Mouse (Mus musculus) E14TG2a.4 (cell line): ENCODE data around the gene Eapp.

Experiments used
- H3K27me3 ChIP-seq: 2 replicates; pipeline ENCODE4 v1.6.1; 2014; ENCODE audit warnings: low read length, control low read depth; ENCODE audit not compliant: insufficient read depth
- H3K36me3 ChIP-seq: 2 replicates; pipeline ENCODE4 v1.6.1; 2014; ENCODE audit warnings: low read length, control low read depth; ENCODE audit not compliant: insufficient read depth
- H3K4me1 ChIP-seq: replicated peaks from 2 replicates; pipeline ENCODE4 v1.6.1; 2014; ENCODE audit warnings: low read depth, low read length, control low read depth
- H3K4me3 ChIP-seq: replicated peaks from 2 replicates; pipeline ENCODE4 v1.5.1; 2014; ENCODE audit warnings: mild to moderate bottlenecking, low read length
- H3K9me3 ChIP-seq: 2 replicates; pipeline ENCODE4 v1.6.1; 2014; ENCODE audit warnings: low read length, control low read depth
- CTCF ChIP-seq: conservative IDR thresholded peaks from 2 replicates; pipeline ENCODE4 v1.5.1; 2014; ENCODE audit warnings: low read length
- NANOG ChIP-seq: IDR thresholded peaks from 2 replicates; pipeline ENCODE4 v1.6.1; 2014; ENCODE audit warnings: borderline replicate concordance, low read length, mixed read lengths
- POU5F1 ChIP-seq: IDR thresholded peaks from 2 replicates; pipeline ENCODE4 v1.6.1; 2014; ENCODE audit warnings: low read length, borderline replicate concordance

The Eapp gene

DNA sequence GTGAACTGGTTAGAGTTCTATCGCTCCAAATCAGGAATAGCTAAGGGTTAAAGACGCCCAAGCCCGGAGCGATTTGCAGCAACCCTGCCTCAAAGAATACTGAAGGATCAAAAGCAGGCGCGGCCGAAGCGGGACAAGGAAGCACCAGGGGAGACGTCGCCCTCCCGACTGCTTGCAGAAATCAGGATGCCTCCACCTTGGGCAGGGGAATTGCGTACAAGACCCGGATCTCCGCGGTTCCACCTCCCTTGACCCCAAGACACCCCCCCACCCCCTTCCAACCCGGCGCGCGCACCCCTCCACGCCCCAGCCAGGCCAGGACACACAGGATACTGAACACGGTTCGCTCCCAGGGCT is 39.7 kb downstream of the Eapp start:
- no peaks in the 10 kb centered on the region for H3K36me3 ChIP-seq
- no peaks in the 10 kb centered on the region for H3K9me3 ChIP-seq
- peak overlapping the region; percentile 81 for H3K4me3 ChIP-seq
- TF ChIP-seq POU5F1, result no peak
- TF ChIP-seq NANOG, result no peak
- no peak for TF ChIP-seq CTCF
- H3K27me3 ChIP-seq, result peaks cover 4% of the 10 kb centered on the region
- peaks cover 42% of the 10 kb centered on the region for H3K4me1 ChIP-seq

DNA sequence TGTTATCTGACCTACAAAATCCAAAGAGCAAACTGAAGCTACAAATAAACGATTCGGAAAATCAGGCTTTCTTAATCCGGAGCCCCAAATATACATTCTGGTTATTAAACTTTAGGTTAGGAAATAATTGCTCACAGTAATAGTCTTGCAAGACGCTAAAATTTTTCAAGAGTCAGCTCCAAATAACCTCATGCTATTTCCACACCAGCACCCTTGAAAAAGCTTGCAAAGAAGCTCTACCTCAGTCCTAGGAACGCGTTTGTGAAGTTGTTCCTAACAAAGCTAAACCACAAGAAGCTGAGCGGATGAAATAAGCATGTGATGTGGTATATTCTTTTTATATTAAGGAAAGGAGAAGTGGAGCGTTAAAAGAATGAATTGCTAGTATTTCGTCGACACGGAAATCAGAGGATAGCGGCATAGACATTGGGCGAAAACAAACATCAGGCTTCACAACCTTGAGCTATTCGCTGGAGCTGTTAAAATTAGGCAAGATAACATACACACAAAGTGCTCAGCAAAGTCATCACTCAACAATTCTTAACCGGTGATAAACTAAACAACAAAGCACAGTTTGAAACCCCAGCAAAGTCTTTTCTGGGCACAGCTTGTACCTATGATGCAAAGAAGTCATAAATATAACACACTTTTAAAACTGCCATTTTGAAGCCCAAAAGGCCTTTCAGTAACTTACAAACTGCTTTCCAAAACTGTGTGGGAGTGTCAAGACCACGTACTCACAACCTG is 40.2 kb downstream of the Eapp start:
- Histone ChIP-seq H3K9me3 (no peaks in the 10 kb centered on the region), H3K27me3 (peaks cover 4% of the 10 kb centered on the region), H3K4me3 (peak overlapping the region; percentile 81), H3K36me3 (peaks cover 3% of the 10 kb centered on the region), H3K4me1 (peaks cover 42% of the 10 kb centered on the region)
- TF ChIP-seq POU5F1 (no peak), NANOG (no peak), CTCF (no peak)

- peaks cover 4% of the 10 kb centered on the region for H3K27me3 ChIP-seq
- TF ChIP-seq POU5F1, result no peak
- no peak for TF ChIP-seq NANOG
- TF ChIP-seq CTCF, result no peak
- no peaks in the 10 kb centered on the region for H3K9me3 ChIP-seq
- H3K4me1 ChIP-seq, result peaks cover 42% of the 10 kb centered on the region
- no peak overlapping the region for H3K4me3 ChIP-seq
- H3K36me3 ChIP-seq, result peaks cover 11% of the 10 kb centered on the region
Observed at GRCm38 (mm10) chr12:54654741-54655140, 41.0 kb downstream of the Eapp start.

DNA sequence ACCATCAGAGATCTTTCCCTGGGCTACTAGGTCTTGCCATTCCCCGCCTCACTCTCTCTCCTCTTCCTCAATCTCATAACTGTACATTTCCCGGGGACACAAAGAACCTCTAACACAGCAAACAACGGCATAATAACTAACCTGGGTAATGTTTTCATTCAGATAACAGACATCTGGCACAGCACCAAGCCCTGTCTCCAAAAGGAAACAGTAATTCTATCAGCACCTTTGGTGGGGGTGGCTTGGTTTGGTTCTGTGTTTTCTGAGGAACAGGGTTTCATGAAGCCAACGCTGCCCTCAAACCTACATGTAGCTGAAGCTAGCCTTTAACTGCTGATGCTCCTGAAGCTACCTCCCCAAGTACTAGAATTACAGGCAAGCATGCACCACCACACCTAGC is 41.6 kb downstream of the Eapp start:
- H3K36me3 ChIP-seq, result peaks cover 11% of the 10 kb centered on the region
- no peak for TF ChIP-seq POU5F1
- no peak for TF ChIP-seq CTCF
- no peak for TF ChIP-seq NANOG
- H3K27me3 ChIP-seq, result peaks cover 4% of the 10 kb centered on the region
- H3K4me1 ChIP-seq, result peaks cover 42% of the 10 kb centered on the region
- H3K4me3 ChIP-seq, result no peak overlapping the region
- no peaks in the 10 kb centered on the region for H3K9me3 ChIP-seq

- peaks cover 36% of the 10 kb centered on the region for H3K4me1 ChIP-seq
- no peaks in the 10 kb centered on the region for H3K9me3 ChIP-seq
- no peak for TF ChIP-seq NANOG
- TF ChIP-seq CTCF, result no peak
- no peak for TF ChIP-seq POU5F1
- H3K36me3 ChIP-seq, result peaks cover 11% of the 10 kb centered on the region
- no peaks in the 10 kb centered on the region for H3K27me3 ChIP-seq
- peak overlapping the region; percentile 58 for H3K4me3 ChIP-seq
Observed at GRCm38 (mm10) chr12:54652346-54652745, 43.4 kb downstream of the Eapp start.

DNA sequence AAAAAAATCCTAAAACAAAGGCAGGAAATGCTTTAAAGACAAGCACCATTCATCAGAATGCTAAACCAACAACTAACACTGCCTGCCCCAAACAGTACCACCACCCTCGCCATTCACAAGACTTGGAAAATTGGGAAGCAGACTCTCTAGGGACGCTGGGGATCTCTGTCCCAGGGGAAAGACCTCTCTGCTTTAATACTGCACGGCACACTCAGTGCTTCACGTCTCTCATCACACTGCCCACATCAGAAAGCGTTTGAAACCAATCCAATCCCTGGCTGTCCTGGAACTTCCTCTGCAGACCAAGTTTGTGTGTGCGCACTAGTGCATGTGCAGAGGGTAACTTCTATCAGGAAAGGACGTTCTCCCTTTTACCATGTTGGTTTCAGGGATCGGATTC is 43.9 kb downstream of the Eapp start:
- H3K4me1 ChIP-seq, result peaks cover 30% of the 10 kb centered on the region
- no peaks in the 10 kb centered on the region for H3K27me3 ChIP-seq
- H3K4me3 ChIP-seq, result peak overlapping the region; percentile 58
- no peak for TF ChIP-seq NANOG
- no peak for TF ChIP-seq CTCF
- no peak for TF ChIP-seq POU5F1
- H3K9me3 ChIP-seq, result no peaks in the 10 kb centered on the region
- peaks cover 14% of the 10 kb centered on the region for H3K36me3 ChIP-seq

GRCm38 (mm10) chr12:54651158-54651557 is 44.5 kb downstream of the Eapp start:
- Histone ChIP-seq H3K9me3 (no peaks in the 10 kb centered on the region), H3K4me1 (peaks cover 28% of the 10 kb centered on the region), H3K36me3 (peaks cover 16% of the 10 kb centered on the region), H3K4me3 (no peak overlapping the region), H3K27me3 (no peaks in the 10 kb centered on the region)
- no peak for TF ChIP-seq POU5F1
- TF ChIP-seq CTCF, result no peak
- no peak for TF ChIP-seq NANOG

DNA sequence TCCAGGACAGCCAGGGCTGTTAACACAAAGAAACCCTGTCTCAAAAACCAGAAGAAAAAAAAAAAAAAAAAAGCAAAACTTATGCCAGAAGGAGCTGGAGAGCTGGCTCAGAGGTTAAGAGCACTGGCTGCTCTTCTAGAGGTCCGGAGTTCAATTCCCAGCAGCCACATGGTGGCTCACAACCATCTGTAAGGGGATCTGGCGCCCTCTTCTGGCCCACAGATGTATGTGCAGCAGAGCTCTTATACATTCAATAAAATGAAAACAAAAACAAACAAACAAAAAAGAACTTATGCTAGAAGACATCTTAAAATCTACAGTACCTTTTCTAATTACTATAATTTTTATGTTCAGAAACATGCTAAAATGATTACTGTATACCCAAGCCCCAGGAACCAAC is 50.8 kb downstream of the Eapp start:
- Histone ChIP-seq H3K36me3 (peaks cover 8% of the 10 kb centered on the region), H3K27me3 (no peaks in the 10 kb centered on the region), H3K4me1 (no peaks in the 10 kb centered on the region), H3K9me3 (no peaks in the 10 kb centered on the region), H3K4me3 (no peak overlapping the region)
- no peak for TF ChIP-seq NANOG
- no peak for TF ChIP-seq POU5F1
- TF ChIP-seq CTCF, result peak; percentile 88

GRCm38 (mm10) chr12:54643320-54643892 is 52.3 kb downstream of the Eapp start:
- no peaks in the 10 kb centered on the region for H3K4me1 ChIP-seq
- H3K36me3 ChIP-seq, result peaks cover 5% of the 10 kb centered on the region; the same call in 1 of the 2 replicates
- H3K27me3 ChIP-seq, result no peaks in the 10 kb centered on the region
- H3K4me3 ChIP-seq, result no peak overlapping the region
- H3K9me3 ChIP-seq, result no peaks in the 10 kb centered on the region
- no peak for TF ChIP-seq NANOG
- TF ChIP-seq CTCF, result no peak
- TF ChIP-seq POU5F1, result no peak
